Mouse (Mus musculus) olfactory bulb, adult 2 months (tissue): ENCODE results near the gene Gpa33.

ENCODE experiments used
- CTCF ChIP-seq: fragments of 200-500 bp; IDR thresholded peaks from 2 replicates; pipeline ENCODE4 v1.5.1; 2012; ENCODE audit warnings: low read depth, mild to moderate bottlenecking, low read length, moderate library complexity; ENCODE audit not compliant: insufficient read depth
- POLR2A ChIP-seq: fragments of 200-500 bp; IDR thresholded peaks from 2 replicates; pipeline ENCODE4 v1.6.1; 2012; ENCODE audit warnings: mild to moderate bottlenecking, low read depth, low read length, moderate library complexity; ENCODE audit not compliant: insufficient read depth

DNA sequence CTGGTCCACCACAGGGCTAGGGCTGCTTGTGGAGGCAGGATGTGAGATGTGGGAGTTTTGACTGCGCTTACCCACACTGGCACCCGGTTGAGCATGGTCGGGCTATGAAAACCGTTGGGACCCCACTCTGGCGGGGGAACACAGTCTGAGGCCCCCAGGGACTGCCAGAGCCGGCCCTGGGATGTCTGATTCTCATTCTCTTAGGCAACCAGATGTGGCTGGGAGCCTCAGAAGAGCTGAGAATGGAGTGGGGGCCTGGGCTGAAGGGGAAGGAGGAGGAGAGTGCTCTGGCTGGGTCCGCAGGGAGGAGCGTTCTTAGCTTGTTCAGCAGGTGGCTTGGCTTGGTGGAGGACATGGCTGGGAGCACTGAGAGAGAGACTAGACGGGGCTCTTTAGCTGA lies 43.6 kb downstream of the Gpa33 start:
- TF ChIP-seq CTCF (no peak), POLR2A (no peak)
